Mouse (Mus musculus) regulatory T cell (primary cell): Measurements from ENCODE around the gene Esp22.
"Not testable (repeated sequence)": the region's sequence is repeated elsewhere in the genome, so short reads cannot be mapped to it uniquely, and the experiment has no call there.

Experiments used
- in situ Hi-C: fragments of 300-600 bp; cut with MboI, MseI; formaldehyde crosslinking; loops from one replicate; pipeline ENCODE4 v1.15.1; 2025; ENCODE audit warnings: high pct_unique_total_duplicates

The Esp22 gene

DNA sequence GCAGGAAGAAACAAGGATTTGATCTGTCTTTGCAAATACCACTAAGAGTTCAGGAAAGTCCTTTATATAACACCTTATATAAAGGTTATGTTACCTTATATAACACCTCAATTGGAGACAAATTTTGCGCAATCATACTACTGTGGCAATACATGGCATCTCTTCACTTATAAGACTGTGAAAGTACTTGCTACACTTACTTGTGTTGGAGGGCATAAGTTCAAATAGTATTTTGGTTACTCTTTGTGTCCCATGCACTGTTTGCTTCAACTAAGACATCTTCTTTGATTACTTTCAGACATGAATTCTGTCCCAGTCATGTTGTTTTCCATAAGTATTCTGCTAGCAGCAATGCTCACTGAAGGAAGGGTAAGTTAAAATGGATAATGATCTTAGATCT lies at the start of gene Esp22:
TSS of gene Esp22 (plus strand) at position 301 of the 400 bp plus-strand sequence.
- in situ Hi-C loops, result loop anchor here (10.0 kb wide), 1 partner anchor 230 kb away; no protein-coding TSS in a partner anchor

DNA sequence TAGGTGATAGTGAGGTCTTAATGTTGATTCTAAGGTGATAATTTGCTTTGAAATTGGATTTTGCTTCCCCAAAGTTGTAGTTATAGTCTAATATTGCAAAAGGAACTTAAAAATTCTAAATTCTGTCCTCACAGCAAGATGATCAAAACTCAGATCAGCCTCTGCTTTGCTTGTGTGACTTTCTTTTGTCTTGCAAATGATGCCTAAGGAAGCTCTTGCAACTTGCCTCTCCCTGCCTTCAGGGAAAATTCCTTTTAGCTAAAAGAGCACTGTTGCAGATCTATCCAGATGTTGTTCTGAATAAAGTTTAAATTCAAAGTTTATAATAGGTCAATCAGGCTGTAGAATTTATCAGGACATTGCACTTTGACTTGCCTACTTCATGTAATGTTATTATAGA lies 31.5 kb upstream of the Esp22 start:
- in situ Hi-C loops, result no loop called here

DNA sequence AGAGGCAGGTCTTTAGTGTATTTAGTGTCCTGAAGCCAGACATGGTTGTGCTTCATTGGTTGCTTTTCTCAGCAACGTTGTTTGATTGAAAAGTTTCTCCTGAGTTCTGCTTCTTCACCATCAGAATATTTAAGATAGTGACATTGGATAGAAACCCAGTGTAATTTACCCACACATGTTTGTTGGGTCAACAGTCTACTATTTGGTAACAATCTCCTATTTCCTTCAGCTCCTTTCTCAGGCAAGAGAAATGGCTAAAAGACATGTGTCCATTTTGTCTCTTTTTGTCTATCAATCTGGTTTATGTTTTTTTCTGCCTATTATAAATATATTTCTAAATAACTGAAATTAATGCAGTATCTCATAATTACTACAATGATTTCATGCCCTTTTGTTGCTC lies 18.2 kb upstream of the Esp22 start, which contains the start of gene Esp23:
TSS of gene Esp23 (minus strand) at position 101 of the 400 bp plus-strand sequence.
- in situ Hi-C loops, result no loop called here

DNA sequence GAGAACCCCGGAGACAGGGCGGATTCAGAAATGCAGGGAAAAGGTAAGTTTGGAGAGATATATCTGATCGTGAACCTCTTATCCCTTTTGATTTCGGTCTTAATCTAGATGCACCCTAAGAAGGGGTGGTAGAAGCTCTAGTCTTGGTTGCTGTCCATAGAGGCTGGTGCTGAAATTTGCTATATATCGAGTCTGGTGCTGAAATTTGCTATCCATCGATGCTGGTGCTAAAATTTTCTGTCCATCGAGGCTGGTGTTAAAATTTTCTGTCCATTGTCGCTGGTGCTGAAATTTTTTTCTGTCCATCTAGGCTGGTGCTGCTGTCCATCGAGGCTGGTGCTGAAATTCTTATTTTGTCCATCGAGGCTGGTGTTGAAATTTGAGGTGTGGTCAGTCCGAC lies 12.0 kb downstream of the Esp22 start:
- in situ Hi-C loops, result not testable (repeated sequence)

DNA sequence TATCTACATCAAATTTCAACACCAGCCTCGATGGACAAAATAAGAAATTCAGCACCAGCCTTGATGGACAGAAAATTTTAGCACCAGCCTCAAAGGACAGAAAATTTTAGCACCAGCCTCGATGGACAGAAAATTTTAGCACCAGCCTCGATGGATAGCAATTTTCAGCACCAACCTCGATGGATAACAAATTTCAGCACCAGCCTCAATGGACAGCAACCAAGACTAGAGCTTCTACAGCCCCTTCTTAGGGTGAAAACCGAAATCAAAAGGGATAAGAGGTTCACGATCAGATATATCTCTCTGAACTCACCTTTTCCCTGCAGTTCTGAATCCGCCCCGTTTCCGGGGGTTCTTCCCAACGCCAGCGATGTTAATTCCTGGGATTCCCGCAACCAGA lies 34.0 kb downstream of the Esp22 start:
- in situ Hi-C loops, result not testable (repeated sequence)
